Comparison of ENCODE assay signal across 8 mouse cellular contexts in the genomic region with DNA sequence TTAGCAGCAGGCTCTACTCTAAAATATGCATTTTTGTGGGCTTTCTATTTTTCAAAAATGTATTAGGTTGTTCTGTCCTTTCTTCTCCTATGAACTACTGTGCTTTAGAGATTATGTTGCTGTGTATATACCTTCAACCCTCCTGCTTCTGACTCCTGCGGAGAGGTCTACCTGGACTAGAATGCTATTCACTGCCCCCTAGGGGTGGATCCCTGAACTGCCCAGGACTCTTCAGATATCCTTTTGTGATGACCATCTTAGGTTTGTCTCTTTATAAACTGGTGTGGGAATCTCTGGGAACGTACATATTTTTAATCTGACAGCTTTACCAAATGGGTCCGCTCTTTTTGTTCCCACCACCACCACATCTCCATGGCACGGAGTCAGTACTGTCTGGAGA.
A peak's percentile ranks its signal among the peaks of the same experiment; 100 is the strongest.
DNase-seq lines count a peak whose midpoint lies in the region; ATAC-seq and TF ChIP-seq lines count a peak whose summit lies in the region.

No protein-coding gene starts in this region.

- 0 out of 2 replicates have a peak, but pooled peaks cover 4% of the 10 kb centered on the region for H3K27me3 ChIP-seq in hindbrain, embryonic 14.5 days (ENCODE audit: control insufficient read depth, insufficient read depth, low read length)
- peaks cover 16% of the 10 kb centered on the region for H3K27me3 ChIP-seq in hindbrain, embryonic 13.5 days
- H3K27me3 ChIP-seq in E14TG2a.4 (ENCODE audit: insufficient read depth, low read length), result peaks cover 12% of the 10 kb centered on the region
- H3K27me3 ChIP-seq in forebrain, embryonic 13.5 days, result 0 out of 2 replicates have a peak, but pooled peaks cover 9% of the 10 kb centered on the region

- H3K9ac ChIP-seq in hindbrain, embryonic 14.5 days, result no peak overlapping the region
- no peak overlapping the region for H3K9ac ChIP-seq in hindbrain, embryonic 13.5 days
- no peak overlapping the region for H3K9ac ChIP-seq in forebrain, embryonic 13.5 days

- DNase-seq in hindbrain, embryonic 14.5 days (ENCODE audit: low spot score), result peak; percentile 69
- DNase-seq in kidney, postnatal 36 days, result peak; percentile 63 to 85
- peak; percentile 42 for DNase-seq in lung, postnatal 25 days (ENCODE audit: low spot score)
- peak; percentile 9 to 18 for DNase-seq in thymus, postnatal 36 days

- WGBS in hindbrain, embryonic 14.5 days, result 33% methylated on average over 4 of the region's 4 CpGs
- 33% methylated on average over 4 of the region's 4 CpGs for WGBS in hindbrain, embryonic 13.5 days
- 25% methylated on average over 4 of the region's 4 CpGs for WGBS in bone marrow, adult 2 months
- WGBS in forebrain, embryonic 13.5 days, result 32% methylated on average over 4 of the region's 4 CpGs

- H3K27ac ChIP-seq in hindbrain, embryonic 14.5 days, result no peak overlapping the region
- H3K27ac ChIP-seq in hindbrain, embryonic 13.5 days, result no peak overlapping the region
- H3K27ac ChIP-seq in bone marrow, adult 2 months (ENCODE audit: control insufficient read depth, insufficient read depth, low read depth, low read length, poor library complexity), result no peak overlapping the region
- no peak overlapping the region for H3K27ac ChIP-seq in forebrain, embryonic 13.5 days

- no peak for TF ChIP-seq POLR2A in bone marrow, adult 2 months (IDR thresholded peaks at IDR 0.05; ENCODE audit: borderline replicate concordance, control insufficient read depth, low read depth, low read length)

- no peaks in the 10 kb centered on the region for H3K9me3 ChIP-seq in hindbrain, embryonic 14.5 days (ENCODE audit: control insufficient read depth, low read length)
- no peaks in the 10 kb centered on the region for H3K9me3 ChIP-seq in hindbrain, embryonic 13.5 days
- H3K9me3 ChIP-seq in E14TG2a.4 (ENCODE audit: low read length), result no peaks in the 10 kb centered on the region
- no peaks in the 10 kb centered on the region for H3K9me3 ChIP-seq in forebrain, embryonic 13.5 days (replicated peaks)

- H3K36me3 ChIP-seq in hindbrain, embryonic 14.5 days (replicated peaks; ENCODE audit: control insufficient read depth, insufficient read depth), result no peaks in the 10 kb centered on the region
- no peaks in the 10 kb centered on the region for H3K36me3 ChIP-seq in hindbrain, embryonic 13.5 days
- no peaks in the 10 kb centered on the region for H3K36me3 ChIP-seq in E14TG2a.4 (ENCODE audit: insufficient read depth, low read length)
- no peaks in the 10 kb centered on the region for H3K36me3 ChIP-seq in forebrain, embryonic 13.5 days (ENCODE audit: poor library complexity, severe bottlenecking)

- peak; percentile 98 for TF ChIP-seq CTCF in E14TG2a.4 (conservative IDR thresholded peaks at IDR 0.05; ENCODE audit: low read length)
- peak; percentile 30; the same call in 1 of the 2 replicates for TF ChIP-seq CTCF in bone marrow, adult 2 months (IDR thresholded peaks at IDR 0.05; ENCODE audit: control insufficient read depth, insufficient read depth, low read length)

- H3K4me1 ChIP-seq in hindbrain, embryonic 14.5 days (replicated peaks; ENCODE audit: control insufficient read depth, insufficient read depth, low read length), result 0 out of 2 replicates have a peak, but pooled peaks cover 3% of the 10 kb centered on the region
- H3K4me1 ChIP-seq in hindbrain, embryonic 13.5 days (replicated peaks), result peaks cover 6% of the 10 kb centered on the region; the same call in 1 of the 2 replicates
- no peaks in the 10 kb centered on the region for H3K4me1 ChIP-seq in E14TG2a.4 (replicated peaks; ENCODE audit: low read depth, low read length)
- H3K4me1 ChIP-seq in bone marrow, adult 2 months (ENCODE audit: control insufficient read depth, insufficient read depth, low read length), result no peaks in the 10 kb centered on the region
- no peaks in the 10 kb centered on the region for H3K4me1 ChIP-seq in forebrain, embryonic 13.5 days

- H3K4me2 ChIP-seq in hindbrain, embryonic 14.5 days (replicated peaks), result no peak overlapping the region
- H3K4me2 ChIP-seq in hindbrain, embryonic 13.5 days, result no peak overlapping the region
- no peak overlapping the region for H3K4me2 ChIP-seq in forebrain, embryonic 13.5 days

- no peak overlapping the region for H3K4me3 ChIP-seq in hindbrain, embryonic 14.5 days (replicated peaks; ENCODE audit: low read length)
- H3K4me3 ChIP-seq in hindbrain, embryonic 13.5 days, result no peak overlapping the region
- H3K4me3 ChIP-seq in E14TG2a.4 (replicated peaks; ENCODE audit: low read length), result no peak overlapping the region
- H3K4me3 ChIP-seq in bone marrow, adult 2 months (replicated peaks; ENCODE audit: control insufficient read depth, low read depth, low read length), result no peak overlapping the region
- H3K4me3 ChIP-seq in forebrain, embryonic 13.5 days, result no peak overlapping the region

- ATAC-seq in hindbrain, embryonic 14.5 days (ENCODE audit: low FRiP score), result no peak
- ATAC-seq in hindbrain, embryonic 13.5 days (ENCODE audit: low FRiP score), result no peak
- 0 out of 2 replicates have a peak, but pooled peaks have one; percentile 31 for ATAC-seq in forebrain, embryonic 13.5 days

Comparison
In these comparisons a context has a peak if more than half of its experiments do, and no peak if none do; other contexts are left out.
1. DNase-seq: peak in every context shown above with its lines; median percentile 74 in kidney, postnatal 36 days; 69 in hindbrain, embryonic 14.5 days; 42 in lung, postnatal 25 days; 14 in thymus, postnatal 36 days.